Mouse (Mus musculus) forebrain, embryonic 10.5 days (tissue): ENCODE results near the gene Olfr1202. TPM values are rescaled to one million over a fixed set of nuclear protein-coding genes. Genes with fewer than 3 reads are reported as not detected.

Source experiments
- DNase-seq: peaks from one replicate; pipeline ENCODE4 v3.0.0-alpha.2; 2017; ENCODE audit warnings: low spot score; ENCODE audit errors: extremely low spot score
- H3K27ac ChIP-seq: fragments of 300-500 bp; sonication (generic); 2 replicates; pipeline ENCODE4 v1.5.1; 2016; ENCODE audit warnings: mild to moderate bottlenecking
- H3K27me3 ChIP-seq: fragments of 300-500 bp; sonication (generic); 2 replicates; pipeline ENCODE4 v1.6.1; 2016; ENCODE audit warnings: mild to moderate bottlenecking; ENCODE audit not compliant: poor library complexity, severe bottlenecking
- H3K36me3 ChIP-seq: fragments of 300-500 bp; sonication (generic); replicated peaks from 2 replicates; pipeline ENCODE4 v1.6.1; 2016; ENCODE audit warnings: mild to moderate bottlenecking, moderate library complexity
- H3K4me1 ChIP-seq: fragments of 300-500 bp; sonication (generic); 2 replicates; pipeline ENCODE4 v1.6.1; 2016
- H3K4me3 ChIP-seq: fragments of 300-500 bp; sonication (generic); 2 replicates; pipeline ENCODE4 v1.5.1; 2016; ENCODE audit warnings: mild to moderate bottlenecking, moderate library complexity
- H3K9me3 ChIP-seq: fragments of 300-500 bp; sonication (generic); 2 replicates; pipeline ENCODE4 v1.6.1; 2016; ENCODE audit warnings: mild to moderate bottlenecking, moderate library complexity
- WGBS: fragments of 180-500 bp; shearing (Covaris S2); methylation state at CpG from one replicate; pipeline ENCODE4 v1.1.7; 2016; 5-methylcytosine and 5-hydroxymethylcytosine counted together
- polyA plus RNA-seq: library from polyadenylated mRNA; unstranded; fragments of >200 nt; fragmentation: Nextera tagmentation; extraction: Ambion mirVana; gene quantifications from 2 replicates; pipeline ENCODE4 v1.2.1, GENCODE M21; 2016

Olfr1202 gene
- 0.04 TPM in 1 of 2 replicates, not detected in the other for polyA plus RNA-seq

- Histone ChIP-seq H3K27ac (no peak within 1 kb of the TSS), H3K4me3 (no peak within 1 kb of the TSS), H3K27me3 (no peaks in the 10 kb centered on the region), H3K4me1 (no peaks in the 10 kb centered on the region), H3K9me3 (no peaks in the 10 kb centered on the region), H3K36me3 (no peaks in the 10 kb centered on the region)
- WGBS: 87% methylated on average over 1 of the region's 1 CpGs
- DNase-seq: no peak
Measured at GRCm38 (mm10) chr2:88814196-88814595, at the start of gene Olfr1202. Olfr1202 (plus strand) TSS chr2:88814496.

- 85% methylated on average over 2 of the region's 2 CpGs for WGBS
- no peaks in the 10 kb centered on the region for H3K27me3 ChIP-seq
- no peak for DNase-seq
- H3K27ac ChIP-seq: no peak within 1 kb of the TSS
- no peak within 1 kb of the TSS for H3K4me3 ChIP-seq
- H3K36me3 ChIP-seq: no peaks in the 10 kb centered on the region
- H3K9me3 ChIP-seq: no peaks in the 10 kb centered on the region
- no peaks in the 10 kb centered on the region for H3K4me1 ChIP-seq
Measured at GRCm38 (mm10) chr2:88770388-88770787, 43.9 kb upstream of the Olfr1202 start, which contains the start of gene Olfr1200. Olfr1200 (minus strand) TSS chr2:88770488.

- no peak for DNase-seq
- no peak within 1 kb of the TSS for H3K27ac ChIP-seq
- WGBS: 89% methylated on average over 6 of the region's 6 CpGs
Measured at GRCm38 (mm10) chr2:88792736-88793135, 21.6 kb upstream of the Olfr1202 start, which contains the start of gene Olfr1201. Olfr1201 (plus strand) TSS chr2:88793036.

GRCm38 (mm10) chr2:88829437-88829836 lies 15.1 kb downstream of the Olfr1202 start, which contains the start of gene Olfr1205:
Olfr1205 (plus strand) TSS chr2:88829737.
- Histone ChIP-seq H3K27ac (no peak within 1 kb of the TSS), H3K36me3 (no peaks in the 10 kb centered on the region), H3K27me3 (no peaks in the 10 kb centered on the region), H3K9me3 (no peaks in the 10 kb centered on the region), H3K4me1 (no peaks in the 10 kb centered on the region), H3K4me3 (no peak within 1 kb of the TSS)
- no peak for DNase-seq
- 89% methylated on average over 2 of the region's 2 CpGs for WGBS

More at GRCm38 (mm10) chr2:88792736-88793135, 21.6 kb upstream of the Olfr1202 start, which contains the start of gene Olfr1201:
- no peaks in the 10 kb centered on the region for H3K9me3 ChIP-seq
- no peaks in the 10 kb centered on the region for H3K4me1 ChIP-seq
- H3K4me3 ChIP-seq: no peak within 1 kb of the TSS
- no peaks in the 10 kb centered on the region for H3K27me3 ChIP-seq
- no peaks in the 10 kb centered on the region for H3K36me3 ChIP-seq

- Histone ChIP-seq H3K9me3 (no peaks in the 10 kb centered on the region), H3K4me3 (no peak overlapping the region), H3K4me1 (no peaks in the 10 kb centered on the region), H3K27ac (no peak overlapping the region), H3K36me3 (no peaks in the 10 kb centered on the region), H3K27me3 (no peaks in the 10 kb centered on the region)
- DNase-seq: no peak
- 87% methylated on average over 2 of the region's 2 CpGs for WGBS
Measured at GRCm38 (mm10) chr2:88838477-88838876, 24.2 kb downstream of the Olfr1202 start.

- WGBS: 98% methylated on average over 1 of the region's 1 CpGs
- H3K36me3 ChIP-seq: no peaks in the 10 kb centered on the region
- H3K4me3 ChIP-seq: no peak within 1 kb of the TSS
- no peaks in the 10 kb centered on the region for H3K9me3 ChIP-seq
- H3K27ac ChIP-seq: no peak within 1 kb of the TSS
- H3K27me3 ChIP-seq: no peaks in the 10 kb centered on the region
- no peaks in the 10 kb centered on the region for H3K4me1 ChIP-seq
- DNase-seq: no peak
Measured at GRCm38 (mm10) chr2:88848992-88849391, 34.7 kb downstream of the Olfr1202 start, which contains the start of gene Olfr1204. Olfr1204 (plus strand) TSS chr2:88849292.

- no peak within 1 kb of the TSS for H3K27ac ChIP-seq
- WGBS: 85% methylated on average over 2 of the region's 2 CpGs
Measured at GRCm38 (mm10) chr2:88862931-88863330, 48.6 kb downstream of the Olfr1202 start, which contains the start of gene Olfr1206. Olfr1206 (plus strand) TSS chr2:88863231.

More at GRCm38 (mm10) chr2:88862931-88863330, 48.6 kb downstream of the Olfr1202 start, which contains the start of gene Olfr1206:
- Histone ChIP-seq H3K36me3 (no peaks in the 10 kb centered on the region), H3K4me3 (no peak within 1 kb of the TSS), H3K4me1 (no peaks in the 10 kb centered on the region), H3K27me3 (no peaks in the 10 kb centered on the region), H3K9me3 (no peaks in the 10 kb centered on the region)
- DNase-seq: no peak

Other genes with a start within 250 kb of the Olfr1202 start
- not detected in 2 replicates for gene Olfr1189, start 228.0 kb upstream of the Olfr1202 start, polyA plus RNA-seq
- gene Olfr1191-ps1, start 174.0 kb upstream of the Olfr1202 start, polyA plus RNA-seq: not detected in 2 replicates
- not detected in 2 replicates for gene Olfr1192-ps1, start 166.0 kb upstream of the Olfr1202 start, polyA plus RNA-seq
- not detected in 2 replicates for gene Olfr1193, start 138.9 kb upstream of the Olfr1202 start, polyA plus RNA-seq
- not detected in 2 replicates for gene Olfr1195, start 125.3 kb upstream of the Olfr1202 start, polyA plus RNA-seq
- not detected in 2 replicates for gene Olfr1196, start 109.9 kb upstream of the Olfr1202 start, polyA plus RNA-seq
- gene Olfr1197, start 82.1 kb upstream of the Olfr1202 start, polyA plus RNA-seq: not detected in 2 replicates
- gene Olfr1198, start 63.1 kb upstream of the Olfr1202 start, polyA plus RNA-seq: not detected in 2 replicates
- gene Olfr1199, start 54.0 kb upstream of the Olfr1202 start, polyA plus RNA-seq: not detected in 2 replicates
- gene Olfr1200, start 44.0 kb upstream of the Olfr1202 start, polyA plus RNA-seq: not detected in 2 replicates
- not detected in 2 replicates for gene Olfr1201, start 21.5 kb upstream of the Olfr1202 start, polyA plus RNA-seq
- gene Olfr1205, start 15.2 kb downstream of the Olfr1202 start, polyA plus RNA-seq: not detected in 2 replicates
- not detected in 2 replicates for gene Olfr1204, start 34.8 kb downstream of the Olfr1202 start, polyA plus RNA-seq
- not detected in 2 replicates for gene Olfr1206, start 48.7 kb downstream of the Olfr1202 start, polyA plus RNA-seq
- gene Olfr1208, start 87.8 kb downstream of the Olfr1202 start, polyA plus RNA-seq: not detected in 2 replicates
- gene Olfr1209, start 100.7 kb downstream of the Olfr1202 start, polyA plus RNA-seq: not detected in 2 replicates
- not detected in 2 replicates for gene Olfr1211, start 123.6 kb downstream of the Olfr1202 start, polyA plus RNA-seq
- gene Olfr1212, start 139.5 kb downstream of the Olfr1202 start, polyA plus RNA-seq: not detected in 2 replicates
- gene Gm13762, start 165.8 kb downstream of the Olfr1202 start, polyA plus RNA-seq: not detected in 2 replicates
- not detected in 2 replicates for gene Olfr1214, start 178.2 kb downstream of the Olfr1202 start, polyA plus RNA-seq
- not detected in 2 replicates for gene Olfr1215, start 192.5 kb downstream of the Olfr1202 start, polyA plus RNA-seq
- gene Olfr1216, start 203.8 kb downstream of the Olfr1202 start, polyA plus RNA-seq: not detected in 2 replicates
- gene Olfr1217, start 217.6 kb downstream of the Olfr1202 start, polyA plus RNA-seq: not detected in 2 replicates
- gene Olfr1218, start 246.7 kb downstream of the Olfr1202 start, polyA plus RNA-seq: not detected in 2 replicates